Mouse (Mus musculus) urinary bladder, postnatal 10 days (tissue): ENCODE data around the gene Zc3hav1l.

Experiments
- DNase-seq: peaks from one replicate; pipeline ENCODE4 v3.0.0; 2022; ENCODE audit warnings: low spot score

Zc3hav1l gene

DNA sequence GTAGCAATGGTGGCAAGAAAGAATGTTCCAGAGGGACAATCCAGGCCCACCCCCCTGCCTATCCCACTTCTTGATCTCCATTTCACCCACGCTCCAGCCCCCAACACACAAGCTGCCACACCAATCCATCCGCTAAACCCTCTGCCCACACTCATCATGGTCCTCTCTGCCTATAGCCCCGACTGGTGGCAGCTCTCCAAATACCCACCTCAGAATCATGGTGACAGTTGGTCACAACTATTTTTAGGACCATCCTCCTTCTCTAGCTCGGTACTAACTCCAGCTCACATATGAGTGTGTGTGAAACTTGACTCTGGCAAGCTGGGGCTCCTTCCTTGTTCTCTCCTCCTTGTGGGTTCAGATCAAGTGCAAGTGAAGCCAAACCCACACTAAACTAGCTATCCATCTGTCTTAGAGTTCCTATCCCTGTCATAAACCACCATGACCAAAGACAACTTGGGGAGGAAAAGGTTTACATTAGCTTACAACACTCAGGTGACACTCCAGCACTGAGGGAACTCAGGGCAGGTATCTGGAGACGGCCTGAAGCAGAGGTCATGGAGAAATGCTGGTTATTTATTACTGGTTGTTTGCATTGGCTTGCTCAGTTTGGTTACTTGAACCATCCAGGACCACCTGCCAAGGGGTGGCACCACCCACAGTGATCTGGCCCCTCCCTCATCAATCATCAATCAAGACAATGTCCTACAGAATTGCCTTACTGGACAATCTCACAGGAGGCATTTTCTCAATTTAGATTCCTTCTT lies 35.5 kb downstream of the Zc3hav1l start:
- DNase-seq = no peak

DNA sequence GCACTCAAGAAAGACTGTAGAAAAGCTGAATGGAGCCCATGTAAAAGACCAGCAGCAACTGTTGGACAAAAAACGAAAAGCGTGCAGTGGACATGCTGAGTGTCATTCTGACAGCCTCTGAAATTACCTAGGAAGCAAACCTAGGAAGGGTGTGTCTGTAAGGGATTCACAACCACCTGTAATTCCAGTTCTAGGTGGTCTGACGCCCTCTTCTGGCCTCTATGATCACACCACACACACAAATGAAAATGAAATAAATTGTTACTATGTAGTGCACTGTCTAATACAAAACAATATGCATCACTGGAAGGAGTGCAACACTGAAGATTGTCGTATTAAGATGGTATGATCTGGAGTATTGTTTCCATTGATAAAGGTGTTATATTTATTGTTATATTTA lies 37.2 kb downstream of the Zc3hav1l start:
- no peak for DNase-seq

DNA sequence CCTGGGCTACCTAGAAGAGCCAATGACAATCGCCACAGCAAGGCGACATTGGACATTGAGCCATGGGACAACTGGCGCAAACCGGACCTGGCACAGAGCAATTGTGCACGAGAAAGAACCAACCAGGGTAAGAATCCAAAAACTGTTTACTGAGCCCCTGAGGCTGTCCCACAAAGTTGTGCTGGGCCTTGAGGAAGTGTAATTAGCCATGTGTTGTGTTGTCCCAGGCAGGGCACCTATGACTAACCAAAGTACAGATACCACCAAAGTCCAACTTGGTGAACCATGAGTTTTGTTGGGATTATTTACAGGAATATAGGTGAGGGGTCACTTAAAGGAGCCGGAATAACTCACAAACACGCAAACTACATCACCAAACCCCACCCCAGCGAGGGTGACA lies 41.6 kb downstream of the Zc3hav1l start:
- DNase-seq = no peak

DNA sequence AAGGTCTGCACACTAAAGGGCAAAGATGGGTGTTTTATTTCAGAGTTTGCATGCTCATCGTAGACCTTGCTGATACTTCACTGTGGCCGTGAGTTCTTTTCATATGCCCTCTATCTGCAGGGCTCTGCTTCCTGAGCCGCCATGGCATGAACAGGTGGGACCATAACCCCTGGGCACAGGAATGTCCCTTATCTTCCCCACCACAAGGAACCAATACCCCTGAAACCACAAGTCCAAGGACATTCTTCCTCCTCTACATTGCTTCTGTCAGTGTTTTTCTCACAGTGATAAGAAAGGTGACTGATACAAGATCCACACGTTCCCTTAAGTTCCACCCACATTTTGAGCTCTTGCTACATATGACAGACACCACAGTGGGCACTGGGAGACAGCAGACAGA lies 42.3 kb downstream of the Zc3hav1l start:
- DNase-seq = no peak

DNA sequence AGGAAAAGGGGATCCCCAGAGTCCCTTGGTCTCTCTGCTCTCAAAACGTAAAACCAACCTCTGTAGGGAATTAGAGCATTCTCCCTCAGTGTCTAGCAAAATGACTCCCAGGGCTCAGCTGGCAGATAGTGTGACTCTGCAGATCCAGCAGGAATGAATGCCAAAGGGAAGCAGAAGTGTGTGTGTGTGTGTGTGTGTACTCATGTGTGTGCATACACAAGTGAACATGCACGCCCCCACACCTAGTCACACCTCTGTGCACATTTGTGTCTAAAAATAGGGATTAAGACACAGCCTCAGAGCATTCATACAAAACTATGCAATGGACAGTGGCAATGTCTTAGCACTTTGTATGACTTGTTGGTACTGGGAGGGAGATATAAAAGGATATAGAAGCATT lies 43.3 kb downstream of the Zc3hav1l start:
- DNase-seq = no peak

DNA sequence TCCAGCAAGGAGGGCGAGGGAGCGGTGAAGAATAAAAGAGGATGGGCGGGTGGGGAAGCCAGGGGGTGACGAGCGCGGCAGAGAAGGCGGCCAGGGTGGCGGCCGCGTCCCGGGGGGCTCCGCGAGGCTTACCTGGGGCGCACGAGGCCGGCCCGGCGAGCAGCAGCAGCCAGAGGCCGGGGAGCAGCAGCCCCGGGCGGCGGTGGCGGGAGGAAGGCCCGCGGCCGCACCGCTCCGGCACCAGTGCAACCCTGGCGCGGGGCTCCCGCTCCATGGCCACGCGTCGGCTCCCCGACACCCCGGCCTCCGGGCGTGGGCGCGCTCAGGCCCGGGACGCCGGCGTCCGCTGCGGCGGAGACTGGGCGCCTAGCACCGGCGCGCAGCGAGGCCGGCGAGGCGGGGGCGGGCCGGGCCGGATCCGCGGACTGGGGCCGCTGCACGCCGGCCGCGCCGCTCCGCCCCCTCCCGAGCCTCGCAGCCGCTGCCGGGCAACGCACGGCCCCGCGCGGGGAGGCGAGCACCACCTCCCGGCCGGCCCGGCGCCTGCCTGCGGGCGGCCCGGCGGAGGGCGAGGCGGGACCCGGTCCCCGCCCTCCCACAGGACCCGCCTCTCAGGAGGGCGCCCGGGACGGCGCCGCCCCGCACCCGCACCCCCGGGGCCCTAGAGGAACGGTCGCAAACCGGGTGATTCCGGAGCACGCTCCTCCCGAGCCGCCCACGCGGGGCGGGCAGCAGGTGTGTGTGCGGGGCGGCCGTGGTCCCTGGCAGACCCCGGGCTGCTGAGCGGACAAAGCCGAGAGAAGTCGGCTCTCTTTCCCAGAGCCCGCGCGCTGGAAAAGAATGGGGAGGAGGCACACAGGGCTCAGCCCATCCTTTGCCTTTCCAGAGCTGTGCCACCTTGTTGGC lies 45.1 kb downstream of the Zc3hav1l start, which contains the start of gene D630045J12Rik:
D630045J12Rik (minus strand) TSS at position 274 of the 906 bp plus-strand sequence.
- DNase-seq = peak; percentile 18

- no peak for DNase-seq
Measured at GRCm38 (mm10) chr6:38252766-38253735, 46.0 kb downstream of the Zc3hav1l start.

- DNase-seq = no peak
Measured at GRCm38 (mm10) chr6:38252139-38252538, 46.9 kb downstream of the Zc3hav1l start.

DNA sequence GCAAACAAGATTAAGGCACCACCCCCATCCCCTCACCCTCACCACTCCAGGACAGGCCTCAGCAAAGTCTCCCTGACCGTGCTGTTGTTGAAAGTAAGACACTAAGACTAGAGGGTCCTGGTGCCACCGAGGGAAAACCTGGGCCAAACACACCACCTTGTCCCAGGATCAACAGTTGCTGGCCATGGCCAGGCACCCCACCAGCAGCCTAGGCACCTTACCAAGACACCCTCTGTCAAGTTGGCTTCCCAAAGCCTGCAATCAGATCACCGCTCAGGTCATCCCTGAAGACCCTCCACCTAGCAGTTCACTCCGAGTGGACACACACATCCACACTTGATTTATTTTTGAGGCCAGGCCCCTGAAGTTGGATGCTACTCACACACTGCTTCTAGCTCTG lies 47.6 kb downstream of the Zc3hav1l start:
- DNase-seq = no peak

DNA sequence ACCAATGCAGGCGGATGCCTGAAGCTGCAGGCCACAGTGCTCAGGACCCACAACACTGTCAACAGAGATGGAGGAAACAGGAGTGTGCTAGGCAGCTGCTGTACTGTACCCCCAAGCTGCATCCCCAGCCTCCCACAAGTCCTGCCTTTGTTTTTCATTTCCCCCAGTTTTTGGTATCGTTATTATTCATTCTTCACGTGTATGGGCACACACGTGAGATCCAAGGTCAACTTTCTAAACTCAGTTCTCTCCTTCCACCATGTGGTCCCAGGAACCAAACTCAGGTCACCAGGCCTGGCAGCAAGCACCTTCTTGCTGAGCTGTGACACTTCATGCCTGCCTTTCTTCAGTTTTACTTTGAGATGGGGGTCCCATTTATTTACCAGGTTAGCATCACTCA lies 51.7 kb downstream of the Zc3hav1l start:
- DNase-seq = no peak

GRCm38 (mm10) chr6:38244806-38245205 lies 54.3 kb downstream of the Zc3hav1l start:
- DNase-seq = no peak

DNA sequence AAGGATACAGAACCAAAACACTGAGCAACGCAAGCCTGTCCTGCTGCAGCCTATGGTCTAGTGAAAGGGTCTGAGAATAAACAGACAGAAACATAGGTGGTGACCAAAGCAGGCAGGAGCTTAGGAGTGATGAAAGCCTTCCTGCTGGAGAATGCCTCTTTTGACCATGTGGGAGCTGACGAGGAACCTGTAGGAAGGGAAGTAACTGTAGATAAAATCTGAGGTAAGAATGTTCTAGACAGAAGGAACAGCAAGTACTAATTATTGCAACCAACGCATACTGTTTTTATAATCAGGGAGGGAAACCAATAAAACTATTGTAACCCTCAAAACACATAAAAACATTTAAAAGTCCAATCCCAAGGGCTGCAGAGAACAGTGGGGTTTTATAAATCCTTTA lies 54.9 kb downstream of the Zc3hav1l start:
- no peak for DNase-seq

DNA sequence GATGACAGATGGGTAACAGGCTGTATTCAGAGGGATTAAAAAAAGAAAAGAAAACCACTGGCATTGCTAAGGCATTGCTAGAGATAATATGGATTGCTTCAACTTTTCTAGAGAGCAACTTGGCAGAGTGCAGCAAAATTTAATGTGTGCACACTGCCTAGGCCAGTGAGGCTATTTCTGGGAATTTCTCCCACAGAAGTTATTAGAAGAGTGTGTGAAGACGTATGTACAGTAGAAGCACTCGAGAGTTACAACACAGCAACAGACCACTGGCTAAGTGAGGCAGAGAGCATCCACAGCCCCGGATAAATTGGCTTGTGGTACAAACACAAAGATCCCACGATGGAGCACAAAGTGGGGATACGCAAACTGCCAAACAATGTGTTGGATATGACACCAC lies 56.2 kb downstream of the Zc3hav1l start:
- no peak for DNase-seq

DNA sequence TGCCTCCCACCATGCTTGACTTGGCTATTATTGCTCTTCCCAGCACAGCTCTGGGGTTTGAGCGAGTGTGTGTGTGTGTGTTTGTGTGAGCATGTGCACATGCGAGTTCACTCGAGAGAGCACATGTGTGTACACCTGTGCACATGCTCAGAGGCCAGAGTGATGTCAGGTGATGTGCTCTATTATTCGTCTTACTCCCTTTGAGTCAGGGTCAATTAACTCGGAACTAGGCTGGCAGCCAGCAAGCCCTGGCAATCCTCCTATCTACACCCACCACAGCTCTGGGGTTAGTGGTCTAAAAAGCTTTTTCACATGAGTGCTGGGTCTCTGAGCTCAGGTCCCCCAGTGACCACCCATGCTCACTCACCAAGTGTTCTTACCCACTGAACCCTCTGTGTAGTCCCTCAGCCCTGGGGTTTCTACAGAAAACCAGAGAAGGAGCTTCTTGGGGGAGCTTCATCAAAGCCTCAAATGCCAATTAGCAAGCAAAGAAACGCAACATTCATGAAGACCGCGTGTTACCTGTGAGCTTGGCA lies 56.7 kb downstream of the Zc3hav1l start:
- no peak for DNase-seq

- no peak for DNase-seq
Measured at GRCm38 (mm10) chr6:38241508-38241907, 57.6 kb downstream of the Zc3hav1l start.

- no peak for DNase-seq
Measured at GRCm38 (mm10) chr6:38240618-38241017, 58.4 kb downstream of the Zc3hav1l start.

GRCm38 (mm10) chr6:38238382-38238781 lies 60.7 kb downstream of the Zc3hav1l start:
- no peak for DNase-seq
